Mouse (Mus musculus): ENCODE measurements around the gene Bach2.
A peak's percentile ranks its signal among the peaks of the same experiment; 100 is the strongest.

Bach2 gene

GRCm38 (mm10) chr4:32439974-32440739, 201.6 kb downstream of the Bach2 start:
- DNase-seq, result peak; percentile 2

GRCm38 (mm10) chr4:32440740-32441072, 202.1 kb downstream of the Bach2 start:
- DNase-seq, result peak; percentile 2

GRCm38 (mm10) chr4:32444671-32445196, 206.1 kb downstream of the Bach2 start:
- no peak for DNase-seq

GRCm38 (mm10) chr4:32447850-32448249, 209.2 kb downstream of the Bach2 start:
- DNase-seq, result no peak

DNA sequence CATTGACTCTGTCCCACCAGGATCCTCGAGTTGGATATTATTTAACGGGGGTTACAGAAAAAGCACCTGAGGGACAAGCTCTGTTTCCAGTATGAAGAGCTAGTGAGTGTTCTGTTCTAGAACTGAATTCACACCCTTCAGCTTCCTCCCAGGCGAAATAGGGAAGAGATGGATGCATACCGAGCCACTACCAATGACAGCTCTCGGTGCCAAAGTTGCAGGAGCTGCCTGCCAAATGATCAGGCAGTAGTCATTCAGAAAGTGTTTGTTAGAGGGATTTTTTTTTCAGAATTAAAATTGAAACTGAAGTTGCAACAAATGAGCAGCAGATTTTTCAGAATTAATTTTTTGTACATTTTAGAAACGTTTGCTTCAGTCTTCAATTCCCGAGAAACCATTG, 223.4 kb downstream of the Bach2 start:
- DNase-seq, result no peak

DNA sequence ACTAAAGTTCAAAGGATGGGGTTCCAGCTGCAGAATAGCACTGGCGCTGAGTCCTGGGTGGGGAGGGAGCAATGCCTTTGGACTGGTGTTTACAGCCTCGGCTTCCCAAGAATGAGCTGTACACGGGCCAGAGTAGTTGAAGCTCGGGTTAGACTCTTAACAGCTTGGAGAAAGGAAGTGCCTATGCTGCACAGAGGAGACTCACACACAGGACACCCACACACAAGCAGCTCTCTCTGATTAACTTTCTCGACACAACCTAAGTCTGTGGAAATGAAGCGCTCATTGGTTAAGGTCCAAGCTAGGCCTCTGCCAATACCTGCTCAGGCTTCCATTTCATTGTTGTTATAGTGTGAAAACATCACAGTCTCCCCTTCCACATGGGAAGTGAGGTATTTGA, 224.5 kb downstream of the Bach2 start:
- DNase-seq, result no peak

- DNase-seq, result no peak
Observed at GRCm38 (mm10) chr4:32464540-32464939, 225.9 kb downstream of the Bach2 start.

DNA sequence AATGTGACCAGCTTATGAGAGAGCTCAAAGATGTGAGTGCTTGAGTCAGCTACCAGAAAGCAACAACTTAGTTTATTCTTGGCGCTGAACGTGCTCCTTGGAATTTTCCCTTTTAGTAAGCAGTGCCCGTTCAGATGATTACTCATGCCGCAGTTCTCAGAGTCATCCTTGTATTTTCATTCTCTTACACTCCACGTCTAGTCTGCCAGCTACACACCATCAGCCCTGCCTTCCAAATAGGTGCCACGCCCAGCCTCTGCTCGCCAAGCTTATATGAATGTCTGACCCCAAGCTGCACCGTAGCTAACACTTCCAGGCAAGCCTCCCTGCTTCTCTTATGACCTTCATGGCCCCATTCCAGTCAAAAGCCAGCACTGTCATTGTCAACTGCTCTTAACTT, 227.4 kb downstream of the Bach2 start:
- DNase-seq, result no peak

DNA sequence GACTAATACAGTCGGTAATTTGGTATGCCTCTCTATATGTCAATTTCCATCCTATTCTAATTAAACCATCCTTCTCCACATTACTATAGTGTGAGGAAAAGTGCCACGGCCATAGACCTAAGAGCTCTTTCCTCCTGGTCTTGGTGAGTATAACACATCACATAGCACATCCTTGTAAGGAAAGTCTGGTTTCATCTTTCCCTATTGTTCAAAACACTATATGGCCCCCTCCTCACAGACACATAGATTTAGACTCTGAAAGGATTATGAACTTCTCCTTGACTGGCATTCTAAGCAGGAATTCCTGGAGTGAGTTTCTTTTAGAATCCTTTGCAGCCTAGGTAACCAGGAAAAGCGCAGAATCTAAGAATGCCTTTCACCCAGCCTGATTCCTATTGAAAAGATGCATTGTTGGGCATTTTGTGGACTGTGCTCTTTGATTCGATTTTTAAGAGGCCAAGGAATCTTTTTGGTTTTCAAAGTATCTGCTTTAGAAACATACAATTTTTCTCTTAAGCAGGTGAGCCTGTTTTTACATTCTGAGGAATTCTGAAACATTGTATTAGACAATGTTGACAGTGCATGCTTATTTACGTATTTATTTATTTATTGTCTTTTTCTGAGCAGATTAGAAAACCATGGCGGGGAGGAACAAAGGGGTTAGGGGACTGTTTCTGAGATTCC, 239.5 kb downstream of the Bach2 start:
- DNase-seq, result no peak

- DNase-seq, result no peak
Observed at GRCm38 (mm10) chr4:32479231-32479630, 240.6 kb downstream of the Bach2 start.

- no peak for DNase-seq
Observed at GRCm38 (mm10) chr4:32479801-32480700, 241.4 kb downstream of the Bach2 start.

DNA sequence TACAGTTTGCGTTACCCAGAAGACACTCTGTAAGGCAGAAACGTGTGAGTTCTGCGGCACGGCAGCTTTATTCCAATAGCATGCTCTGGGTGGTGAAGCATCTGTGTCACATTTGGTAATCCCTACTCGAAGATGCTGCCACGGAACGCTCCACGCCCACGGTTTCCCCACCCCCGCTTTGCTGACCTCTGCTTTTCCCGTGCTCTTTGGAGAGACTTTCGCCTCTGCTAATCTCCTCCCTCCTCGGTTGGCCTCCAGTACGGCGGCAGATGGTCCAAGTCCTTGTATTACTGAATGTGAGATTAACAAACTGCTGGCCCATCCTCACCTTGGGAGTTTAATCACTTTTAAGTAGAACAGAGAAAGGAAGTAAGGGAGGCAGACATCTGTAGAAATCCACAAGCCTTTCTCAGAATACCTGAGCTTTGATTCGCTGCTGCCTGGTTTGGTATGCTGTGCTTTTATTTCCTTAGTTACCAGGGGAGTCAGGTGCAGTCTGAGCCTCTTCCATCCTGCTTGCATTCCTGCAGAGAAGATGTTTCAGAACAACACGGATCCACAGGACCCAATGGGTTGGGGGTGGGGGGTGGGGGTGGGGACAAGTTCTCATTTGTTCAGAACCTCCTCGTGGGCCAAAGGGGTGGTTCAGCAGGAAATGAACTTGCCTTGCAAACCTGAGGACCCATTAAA, 242.9 kb downstream of the Bach2 start:
- no peak for DNase-seq

GRCm38 (mm10) chr4:32482138-32482537, 243.5 kb downstream of the Bach2 start:
- DNase-seq, result no peak

DNA sequence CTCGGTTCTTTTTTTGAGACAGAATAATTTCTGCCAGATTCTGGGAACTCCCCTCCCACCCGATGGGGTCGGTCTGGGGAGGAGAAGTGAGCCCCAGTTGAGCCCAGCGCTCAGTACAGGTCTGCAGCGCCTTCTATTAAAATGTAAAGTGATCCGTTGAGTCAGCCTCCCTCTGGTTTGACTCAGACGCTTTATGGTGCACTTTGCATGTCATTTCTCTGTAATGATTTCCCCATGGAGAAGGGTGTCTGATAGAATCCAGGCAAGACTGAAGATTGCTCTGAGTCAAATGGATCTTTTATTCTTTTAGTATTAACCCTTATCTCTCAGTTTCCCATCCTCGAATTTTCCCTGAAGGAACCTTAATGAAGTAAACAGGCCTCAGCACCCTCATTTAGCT, 244.3 kb downstream of the Bach2 start:
- DNase-seq, result no peak

GRCm38 (mm10) chr4:32485848-32486247, 247.2 kb downstream of the Bach2 start:
- no peak for DNase-seq

GRCm38 (mm10) chr4:32486654-32487398, 248.2 kb downstream of the Bach2 start:
- DNase-seq, result no peak

DNA sequence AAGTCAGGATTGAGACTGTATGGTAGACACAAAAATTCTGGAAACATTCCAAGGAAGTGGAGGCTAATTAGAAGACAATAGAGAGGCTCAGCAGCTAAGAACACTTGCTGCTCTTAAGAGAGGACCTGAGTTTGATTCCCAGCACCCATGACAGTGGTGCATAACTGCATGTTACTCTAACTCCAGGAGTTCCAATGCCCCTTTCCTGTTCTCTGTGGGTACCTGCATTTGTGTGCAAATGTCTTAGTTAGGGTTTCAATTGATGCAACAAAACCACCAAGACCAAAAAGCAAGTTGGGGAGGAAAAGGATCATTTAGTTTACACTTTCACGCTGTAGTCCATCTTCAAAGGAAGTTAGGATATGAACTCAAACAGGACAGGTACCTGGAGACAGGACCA, 250.6 kb downstream of the Bach2 start:
- DNase-seq, result no peak

GRCm38 (mm10) chr4:32491176-32491575, 252.6 kb downstream of the Bach2 start:
- no peak for DNase-seq

DNA sequence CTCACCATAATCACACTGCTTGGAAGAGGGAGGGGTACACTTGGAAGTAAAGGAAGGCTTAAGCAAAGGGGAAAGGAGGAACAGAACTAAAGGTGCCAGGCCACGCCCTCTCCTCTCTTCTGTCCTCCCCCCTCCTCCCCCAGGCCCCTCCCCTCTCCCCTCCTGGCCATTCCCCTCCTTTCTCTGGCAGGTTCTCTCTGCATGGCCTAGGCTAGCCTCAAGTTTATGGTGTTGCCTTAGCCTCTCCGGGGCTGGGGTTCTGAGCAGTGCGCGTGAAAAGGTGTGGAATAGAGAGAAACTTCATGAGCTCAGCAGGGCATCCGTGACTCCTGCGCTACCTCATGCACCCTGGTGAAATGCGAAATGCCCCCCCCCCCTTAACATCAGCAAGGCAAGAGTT, 254.2 kb downstream of the Bach2 start:
- no peak for DNase-seq

DNA sequence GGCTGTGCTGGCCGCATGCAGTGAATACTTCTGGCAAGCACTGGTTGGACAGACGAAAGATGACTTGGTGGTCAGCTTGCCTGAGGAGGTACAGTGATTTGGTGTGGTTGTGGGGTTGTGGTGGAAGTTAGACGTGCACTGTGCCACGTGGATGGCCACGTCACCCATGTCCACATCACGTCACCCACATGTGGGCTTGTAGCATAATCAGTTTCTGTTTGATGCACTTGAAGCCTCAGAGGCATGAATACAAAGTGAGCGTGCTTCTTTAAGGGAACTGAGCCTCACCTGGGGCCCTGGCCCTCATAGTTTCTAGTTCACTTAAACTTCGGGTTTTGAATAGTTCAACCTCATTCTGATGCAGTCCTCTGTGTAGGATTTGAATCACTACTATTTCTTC, 263.2 kb downstream of the Bach2 start:
- no peak for DNase-seq

DNA sequence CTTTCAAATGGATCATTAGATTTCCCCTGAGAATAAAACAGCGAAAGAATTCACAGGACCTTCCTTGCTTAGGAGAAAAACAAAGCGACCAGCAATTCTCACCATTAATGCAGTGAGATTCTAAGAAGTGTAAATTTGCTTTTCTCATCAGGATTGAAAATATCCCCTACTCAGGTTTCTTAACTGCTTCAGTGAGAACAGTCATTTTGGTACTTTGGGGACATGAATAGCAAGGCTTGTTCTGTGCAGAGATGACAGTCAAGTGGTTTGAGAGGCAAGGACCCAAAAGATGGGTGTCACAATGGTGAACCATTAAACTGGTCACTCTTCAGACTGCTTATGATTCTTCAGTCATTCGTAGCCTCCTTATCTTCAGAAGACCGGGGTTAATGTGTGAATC, 263.6 kb downstream of the Bach2 start:
- no peak for DNase-seq

- DNase-seq, result no peak
Observed at GRCm38 (mm10) chr4:32504236-32504635, 265.6 kb downstream of the Bach2 start.
